Mouse (Mus musculus): ENCODE results near the gene Cped1. TPM values are rescaled to one million over a fixed set of nuclear protein-coding genes. Genes with fewer than 3 reads are reported as not detected.

Gene Cped1
- polyA plus RNA-seq, 1 experiment, result 2.2 TPM

DNA sequence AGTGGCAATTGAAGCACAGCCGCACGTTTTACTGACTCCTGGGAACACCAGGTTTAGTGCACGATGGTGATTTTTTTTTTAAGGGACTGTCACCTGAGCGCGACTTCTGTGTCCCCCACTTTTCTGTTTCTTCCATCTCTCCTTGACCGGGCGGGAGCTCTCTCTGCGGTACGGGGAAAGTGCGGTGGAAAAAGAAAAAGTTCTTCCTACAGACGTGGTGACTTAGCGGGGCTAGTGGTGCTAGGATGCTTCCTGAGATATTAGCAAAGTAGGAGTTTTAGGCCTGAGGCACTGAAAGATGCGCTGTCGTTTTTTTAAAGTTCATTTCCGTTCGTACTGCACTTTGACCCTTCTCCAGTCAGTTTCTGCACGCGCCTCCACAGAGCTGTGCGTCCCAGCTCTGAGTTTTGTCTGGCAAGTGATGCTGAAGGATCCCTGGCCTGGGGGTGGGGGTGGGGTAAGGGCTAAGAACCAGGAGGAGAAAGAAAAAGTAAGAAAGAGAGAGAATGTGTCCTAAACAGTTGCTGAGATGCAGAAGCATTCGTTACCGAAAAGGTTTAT, 303.8 kb downstream of the Cped1 start:
- 0 out of 2 replicates have a peak, but pooled peaks cover 1% of the 10 kb centered on the region for H3K4me1 ChIP-seq (ENCODE audit: control insufficient read depth, insufficient read depth, low read length)

DNA sequence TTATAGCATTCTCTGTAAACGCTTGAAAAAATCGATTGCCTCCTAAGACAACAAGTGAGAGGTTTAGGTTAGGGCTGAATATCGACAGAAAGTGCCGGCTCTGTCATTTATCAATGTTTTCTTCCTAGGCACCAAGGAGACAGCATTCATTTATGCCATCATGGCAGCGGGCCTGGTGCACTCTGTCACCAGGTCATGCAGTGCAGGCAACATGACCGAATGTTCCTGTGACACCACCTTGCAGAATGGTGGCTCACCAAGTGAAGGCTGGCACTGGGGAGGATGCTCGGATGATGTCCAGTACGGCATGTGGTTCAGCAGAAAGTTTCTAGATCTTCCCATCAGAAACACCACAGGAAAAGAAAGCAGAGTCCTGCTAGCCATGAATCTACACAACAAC, 305.1 kb downstream of the Cped1 start:
- Histone ChIP-seq H3K27ac (ENCODE audit: insufficient read depth, low read length) (no peak overlapping the region), H3K4me1 (ENCODE audit: control insufficient read depth, insufficient read depth, low read length) (0 out of 2 replicates have a peak, but pooled peaks cover 1% of the 10 kb centered on the region), H3K4me3 (ENCODE audit: insufficient read depth, low read length) (no peak overlapping the region)
- no peak for TF ChIP-seq CTCF (IDR thresholded peaks at IDR 0.05; ENCODE audit: extremely low read depth, insufficient read depth, low read length)
- no peak for TF ChIP-seq POLR2A (IDR thresholded peaks at IDR 0.05; ENCODE audit: extremely low read depth, insufficient read depth, low read length)

More for the DNA sequence above, 303.8 kb downstream of the Cped1 start:
- TF ChIP-seq CTCF (IDR thresholded peaks at IDR 0.05; ENCODE audit: extremely low read depth, insufficient read depth, low read length), result no peak
- TF ChIP-seq POLR2A (IDR thresholded peaks at IDR 0.05; ENCODE audit: extremely low read depth, insufficient read depth, low read length), result no peak
- H3K27ac ChIP-seq (ENCODE audit: insufficient read depth, low read length), result no peak overlapping the region
- H3K4me3 ChIP-seq (ENCODE audit: insufficient read depth, low read length), result 0 out of 2 replicates have a peak overlapping the region, but pooled peaks have one; percentile 28

DNA sequence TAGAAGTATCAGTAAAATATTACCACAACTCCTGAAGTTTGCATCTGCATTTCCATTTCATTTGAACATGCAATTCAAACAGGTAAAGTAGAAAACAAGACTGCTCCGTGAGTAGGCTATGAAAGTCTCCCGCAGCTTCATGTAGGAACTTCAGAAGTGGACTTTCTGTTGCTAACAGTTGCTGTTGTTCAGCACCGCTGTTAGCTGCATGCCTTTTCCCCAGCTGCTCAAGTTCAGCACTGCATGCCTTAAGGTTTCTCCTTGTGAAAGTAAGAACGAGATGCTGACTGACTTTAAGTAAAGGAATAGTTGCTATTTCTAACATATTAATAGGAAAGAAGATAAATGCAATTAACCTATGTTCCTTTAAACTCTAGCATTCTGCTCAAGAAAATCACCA, 306.3 kb downstream of the Cped1 start:
- H3K27ac ChIP-seq (ENCODE audit: insufficient read depth, low read length), result no peak overlapping the region
- H3K4me1 ChIP-seq (ENCODE audit: control insufficient read depth, insufficient read depth, low read length), result 0 out of 2 replicates have a peak, but pooled peaks cover 1% of the 10 kb centered on the region
- TF ChIP-seq CTCF (IDR thresholded peaks at IDR 0.05; ENCODE audit: extremely low read depth, insufficient read depth, low read length) (no peak), POLR2A (IDR thresholded peaks at IDR 0.05; ENCODE audit: extremely low read depth, insufficient read depth, low read length) (no peak)
- H3K4me3 ChIP-seq (ENCODE audit: insufficient read depth, low read length), result no peak overlapping the region

DNA sequence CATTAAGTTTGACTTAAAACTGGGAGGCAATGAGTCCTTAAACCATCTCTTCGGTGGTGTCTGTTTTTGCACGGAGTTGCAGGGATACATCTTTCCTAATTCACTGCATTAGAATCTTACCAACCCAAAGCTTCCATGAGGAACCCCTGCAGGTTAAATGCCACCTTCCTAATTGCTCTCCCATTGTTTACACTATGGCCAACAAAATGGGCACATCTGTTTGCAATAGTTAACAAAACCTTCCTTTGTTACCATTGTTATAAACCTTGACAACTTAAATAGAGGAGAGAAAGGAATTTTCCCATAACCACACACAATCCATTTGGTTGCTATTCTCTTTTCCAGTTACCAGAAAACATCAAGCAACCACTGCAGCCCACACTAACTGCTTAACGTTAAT, 308.2 kb downstream of the Cped1 start:
- Histone ChIP-seq H3K27ac (ENCODE audit: insufficient read depth, low read length) (no peak overlapping the region), H3K4me1 (ENCODE audit: control insufficient read depth, insufficient read depth, low read length) (no peaks in the 10 kb centered on the region), H3K4me3 (ENCODE audit: insufficient read depth, low read length) (no peak overlapping the region)
- TF ChIP-seq CTCF (IDR thresholded peaks at IDR 0.05; ENCODE audit: extremely low read depth, insufficient read depth, low read length), result no peak
- TF ChIP-seq POLR2A (IDR thresholded peaks at IDR 0.05; ENCODE audit: extremely low read depth, insufficient read depth, low read length), result no peak

DNA sequence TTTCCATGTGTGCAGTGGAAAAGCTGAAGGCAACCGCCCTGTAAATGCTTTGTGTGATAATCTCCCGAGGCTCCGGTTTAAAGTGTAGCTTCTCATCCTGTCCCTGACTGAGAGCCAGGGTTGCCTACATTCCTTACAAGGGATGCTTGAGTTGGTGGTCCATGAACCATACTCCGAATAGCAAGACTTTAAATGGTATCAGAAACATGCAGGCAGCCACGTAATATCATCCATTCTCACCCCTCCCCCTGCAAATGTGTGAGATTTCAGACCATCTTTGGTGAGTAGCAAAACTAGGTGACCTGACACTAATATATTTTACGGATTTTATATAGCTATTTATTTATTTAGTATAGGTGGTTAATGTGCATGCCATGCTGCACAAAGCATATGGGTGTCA, 311.3 kb downstream of the Cped1 start:
- Histone ChIP-seq H3K27ac (ENCODE audit: insufficient read depth, low read length) (no peak overlapping the region), H3K4me3 (ENCODE audit: insufficient read depth, low read length) (no peak overlapping the region), H3K4me1 (ENCODE audit: control insufficient read depth, insufficient read depth, low read length) (no peaks in the 10 kb centered on the region)
- no peak for TF ChIP-seq POLR2A (IDR thresholded peaks at IDR 0.05; ENCODE audit: extremely low read depth, insufficient read depth, low read length)
- TF ChIP-seq CTCF (IDR thresholded peaks at IDR 0.05; ENCODE audit: extremely low read depth, insufficient read depth, low read length), result no peak

DNA sequence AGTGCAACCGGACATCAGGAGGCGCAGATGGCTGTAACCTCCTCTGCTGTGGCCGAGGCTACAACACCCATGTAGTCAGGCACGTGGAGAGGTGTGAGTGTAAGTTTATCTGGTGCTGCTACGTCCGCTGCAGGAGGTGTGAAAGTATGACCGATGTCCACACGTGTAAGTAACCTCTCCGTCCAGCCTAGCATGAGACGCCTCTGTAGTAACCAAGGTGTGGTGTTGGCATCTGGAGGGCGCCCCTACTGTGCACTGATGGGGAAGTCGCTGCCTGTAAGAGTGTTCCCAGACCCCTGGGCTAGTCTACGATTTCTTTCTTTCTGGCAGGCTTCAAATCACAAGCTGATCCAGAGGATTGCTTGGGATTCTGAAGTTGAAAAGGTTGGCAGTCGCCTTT, 312.3 kb downstream of the Cped1 start:
- TF ChIP-seq CTCF (IDR thresholded peaks at IDR 0.05; ENCODE audit: extremely low read depth, insufficient read depth, low read length) (no peak), POLR2A (IDR thresholded peaks at IDR 0.05; ENCODE audit: extremely low read depth, insufficient read depth, low read length) (no peak)
- Histone ChIP-seq H3K4me1 (ENCODE audit: control insufficient read depth, insufficient read depth, low read length) (no peaks in the 10 kb centered on the region), H3K4me3 (ENCODE audit: insufficient read depth, low read length) (no peak overlapping the region), H3K27ac (ENCODE audit: insufficient read depth, low read length) (no peak overlapping the region)

Other genes with a start within 250 kb of the Cped1 start
- gene Tspan12, start 133.4 kb upstream of the Cped1 start, polyA plus RNA-seq (2012; rRNA removed), result 18.2 and 19.0 TPM in 2 replicates
- 15.1 and 15.5 TPM in 2 replicates for gene Ing3, start 36.3 kb upstream of the Cped1 start, polyA plus RNA-seq (2012; rRNA removed)